Mouse (Mus musculus): ENCODE measurements around the gene Dcdc2a.

DNA sequence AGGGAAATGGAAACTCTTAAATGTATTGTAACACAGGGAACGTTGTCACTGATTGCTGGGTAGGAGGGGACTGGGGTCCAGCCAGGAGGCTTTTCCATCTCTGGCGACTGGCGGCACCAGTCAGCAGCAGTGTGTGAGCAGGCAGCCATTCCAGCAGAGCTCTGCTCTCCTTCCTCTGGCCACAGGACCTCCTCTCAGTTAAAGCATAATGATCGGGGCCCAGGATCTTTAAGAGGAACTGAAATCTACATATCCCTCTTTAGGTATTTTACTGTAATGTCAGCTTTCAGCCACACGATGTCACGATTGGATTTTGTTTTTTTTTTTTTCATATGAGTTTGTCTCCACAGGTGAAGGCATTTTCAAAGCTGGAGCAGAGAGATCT is 131.5 kb downstream of the Dcdc2a start:
- TF ChIP-seq CTCF (IDR thresholded peaks at IDR 0.05; ENCODE audit: extremely low read depth, insufficient read length, insufficient replicate concordance, low read depth, low read length), result no peak
- no peak for TF ChIP-seq POLR2A (IDR thresholded peaks at IDR 0.05; ENCODE audit: low read depth, low read length)

Measured in small intestine, adult 2 months (tissue).